Mouse (Mus musculus) heart, postnatal 0 days (tissue): ENCODE measurements around the gene Eef2k. TPM values are rescaled to one million over a fixed set of nuclear protein-coding genes. Genes with fewer than 3 reads are reported as not detected.

ENCODE experiments used
- ATAC-seq: fragments of 200-750 bp; cut with Nextera tagmentation; 2 replicates; pipeline ENCODE4 v1.8.0; 2017; ENCODE audit warnings: low read depth, moderate number of reproducible peaks, moderate library complexity; ENCODE audit not compliant: insufficient read depth
- DNase-seq: peaks from one replicate; pipeline ENCODE4 v3.0.0-alpha.2; 2016; ENCODE audit warnings: low spot score
- H3K27ac ChIP-seq: fragments of 300-500 bp; sonication (generic); 2 replicates; pipeline ENCODE4 v1.5.1; 2014; ENCODE audit warnings: low read depth, mild to moderate bottlenecking
- H3K27me3 ChIP-seq: fragments of 300-500 bp; sonication (generic); 2 replicates; pipeline ENCODE4 v1.6.1; 2014; ENCODE audit warnings: low read length, mixed read lengths; ENCODE audit not compliant: control insufficient read depth, insufficient read depth
- H3K36me3 ChIP-seq: fragments of 300-500 bp; sonication (generic); replicated peaks from 2 replicates; pipeline ENCODE4 v1.6.1; 2014; ENCODE audit warnings: low read length, mixed read lengths; ENCODE audit not compliant: control insufficient read depth, insufficient read depth
- H3K4me1 ChIP-seq: fragments of 300-500 bp; sonication (generic); 2 replicates; pipeline ENCODE4 v1.6.1; 2014; ENCODE audit warnings: antibody characterized with exemption; ENCODE audit not compliant: control insufficient read depth, insufficient read depth
- H3K4me2 ChIP-seq: fragments of 300-500 bp; sonication (generic); 2 replicates; pipeline ENCODE4 v1.6.1; 2014; ENCODE audit warnings: low read depth, mild to moderate bottlenecking, low read length, moderate library complexity
- H3K4me3 ChIP-seq: fragments of 300-500 bp; sonication (generic); 2 replicates; pipeline ENCODE4 v1.5.1; 2014; ENCODE audit warnings: low read depth, low read length
- H3K9ac ChIP-seq: fragments of 300-500 bp; sonication (generic); replicated peaks from 2 replicates; pipeline ENCODE4 v1.6.1; 2014; ENCODE audit warnings: low read depth, low read length, mixed read lengths
- H3K9me3 ChIP-seq: fragments of 300-500 bp; sonication (generic); replicated peaks from 2 replicates; pipeline ENCODE4 v1.6.1; 2016; ENCODE audit warnings: low read length; ENCODE audit not compliant: control insufficient read depth
- CTCF ChIP-seq: IDR thresholded peaks from 2 replicates; pipeline ENCODE4 v1.5.1; 2016; ENCODE audit warnings: antibody characterized with exemption, control low read depth, low read depth
- EP300 ChIP-seq: IDR thresholded peaks from 2 replicates; pipeline ENCODE4 v1.6.1; 2016; ENCODE audit warnings: antibody characterized with exemption, low read depth
- WGBS: fragments of 180-500 bp; shearing (Covaris S2); extraction: QIAGEN DNeasy Blood & Tissue Kit; methylation state at CpG from one replicate; pipeline ENCODE4 v1.1.7; 2014; 5-methylcytosine and 5-hydroxymethylcytosine counted together
- polyA plus RNA-seq: library from polyadenylated mRNA; unstranded; fragments of >200 nt; fragmentation: Nextera tagmentation; extraction: Ambion mirVana; gene quantifications from 2 replicates; pipeline ENCODE4 v1.2.1, GENCODE M21; 2015
- total RNA-seq: library from RNA; depleted of rRNA; stranded (reverse); fragments of >200 nt; gene quantifications from 2 replicates; pipeline ENCODE4 v1.2.3, GENCODE M21; 2014; ENCODE audit warnings: low replicate concordance

Eef2k gene
- total and polyA plus RNA-seq, 2 experiments from 2014 or later: 23.6 to 31.9 TPM

DNA sequence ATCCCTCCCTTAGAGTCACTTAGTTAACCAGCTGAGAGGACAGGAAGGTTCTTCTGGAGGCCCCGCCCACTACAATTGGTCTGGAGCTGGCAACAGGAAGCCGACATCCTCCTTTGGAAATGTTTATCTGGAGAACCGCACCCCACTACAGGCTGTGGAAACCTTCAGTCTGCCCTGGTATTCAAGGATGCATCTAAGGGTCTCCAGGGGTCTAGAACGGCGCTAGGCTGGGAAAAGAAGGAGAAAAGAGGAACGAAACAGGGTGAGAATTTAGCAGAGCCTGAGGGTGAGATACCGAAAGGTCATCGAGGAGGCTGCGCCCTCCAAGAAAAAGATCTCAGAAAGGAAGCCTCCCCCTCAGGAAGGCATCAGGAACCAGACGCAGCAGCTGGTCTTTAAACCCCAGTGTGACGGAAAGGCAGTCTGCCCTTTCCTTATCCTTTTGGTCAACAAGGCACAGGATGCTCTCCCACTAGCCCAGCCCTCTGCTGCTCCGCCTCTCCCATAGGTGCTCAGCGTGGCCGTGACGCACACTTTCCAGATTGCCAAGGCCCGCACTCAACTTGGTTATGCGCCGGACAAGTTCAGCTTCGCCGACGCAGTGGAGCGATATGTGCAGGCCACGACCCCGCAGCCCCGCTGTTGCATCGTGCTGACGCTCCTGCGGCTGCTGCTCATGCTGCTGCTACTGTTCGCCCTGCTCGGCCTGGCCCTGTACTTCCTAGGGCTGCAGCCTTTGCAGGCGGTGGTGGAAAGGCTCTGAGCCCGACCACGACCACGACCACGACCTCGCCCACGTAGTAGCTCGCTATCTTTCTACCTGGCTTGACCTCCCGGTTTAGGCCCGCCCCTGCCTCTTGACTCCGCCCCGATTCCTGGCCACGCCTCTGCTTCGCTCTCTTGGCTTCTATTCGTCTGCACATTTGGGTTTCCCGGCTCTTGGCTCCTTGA, 11.9 kb upstream of the Eef2k start:
- Histone ChIP-seq H3K4me1 (peaks cover 8% of the 10 kb centered on the region), H3K27me3 (no peaks in the 10 kb centered on the region), H3K4me2 (peak overlapping the region; percentile 87), H3K36me3 (no peaks in the 10 kb centered on the region), H3K27ac (peak overlapping the region; percentile 88), H3K4me3 (peak overlapping the region; percentile 60), H3K9ac (peak overlapping the region; percentile 54), H3K9me3 (no peaks in the 10 kb centered on the region)
- TF ChIP-seq CTCF (no peak), EP300 (peak; percentile 26; the same call in 1 of the 2 replicates)
- DNase-seq: peak; percentile 77
- ATAC-seq: peak; percentile 65
- under 1% methylated on average over 45 of the region's 46 CpGs for WGBS

DNA sequence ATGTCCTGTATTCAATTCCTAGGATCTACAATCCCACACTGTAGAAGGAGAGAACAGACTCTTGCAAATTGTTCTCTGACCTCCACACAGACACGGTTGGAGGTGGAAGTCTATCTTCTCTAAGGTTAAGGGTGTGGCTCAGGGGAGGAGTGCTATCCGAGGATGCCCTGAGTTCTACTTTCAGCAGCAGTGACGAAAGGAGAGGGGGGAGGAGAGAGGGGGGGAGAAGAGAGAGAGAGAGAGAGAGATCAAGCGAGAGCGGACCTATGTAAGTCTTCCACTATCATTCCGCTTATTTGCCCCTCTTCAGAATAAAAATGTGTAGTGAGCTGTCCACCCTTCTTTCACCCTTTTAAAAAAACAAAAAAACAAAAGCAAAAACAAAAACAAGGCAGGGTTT, 8.2 kb upstream of the Eef2k start:
- ATAC-seq: no peak
- H3K9ac ChIP-seq: peak overlapping the region; percentile 18; the same call in 1 of the 2 replicates
- peak overlapping the region; percentile 61; the same call in 1 of the 2 replicates for H3K27ac ChIP-seq
- no peak for DNase-seq
- peak overlapping the region; percentile 74 for H3K4me2 ChIP-seq
- no peaks in the 10 kb centered on the region for H3K36me3 ChIP-seq
- peaks cover 8% of the 10 kb centered on the region for H3K4me1 ChIP-seq
- 46% methylated on average over 6 of the region's 6 CpGs for WGBS
- no peaks in the 10 kb centered on the region for H3K9me3 ChIP-seq
- no peaks in the 10 kb centered on the region for H3K27me3 ChIP-seq
- H3K4me3 ChIP-seq: peak overlapping the region; percentile 82
- no peak for TF ChIP-seq EP300
- no peak for TF ChIP-seq CTCF

DNA sequence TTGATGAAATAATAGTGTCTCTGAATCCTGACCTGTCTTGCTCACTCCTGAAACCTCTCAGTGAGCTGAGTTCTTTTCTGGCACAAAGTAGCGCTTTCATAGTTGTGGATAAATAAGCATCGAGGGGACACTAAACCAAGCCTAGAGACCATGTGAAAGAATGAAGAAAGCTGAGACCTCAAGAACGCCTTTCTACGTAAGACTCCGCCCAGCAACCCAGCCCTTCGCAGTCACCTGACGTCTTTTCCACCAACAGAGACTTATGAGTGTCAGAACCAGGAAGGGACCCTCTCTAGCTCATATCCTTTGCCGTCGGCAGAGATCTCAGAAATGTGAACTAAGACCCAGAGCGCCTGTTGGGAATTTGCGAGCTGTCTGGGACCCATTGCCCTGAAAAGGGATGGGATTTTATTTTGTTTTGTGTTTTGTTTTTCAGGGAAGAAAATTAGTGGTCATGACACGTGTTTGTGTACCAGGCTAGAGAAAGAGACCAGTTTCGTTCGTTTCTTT, 7.7 kb upstream of the Eef2k start:
- ATAC-seq: peak; percentile 73
- 10% methylated on average over 14 of the region's 14 CpGs for WGBS
- Histone ChIP-seq H3K27me3 (no peaks in the 10 kb centered on the region), H3K27ac (peak overlapping the region; percentile 61), H3K4me3 (peak overlapping the region; percentile 82), H3K4me1 (peaks cover 5% of the 10 kb centered on the region), H3K9me3 (no peaks in the 10 kb centered on the region), H3K4me2 (peak overlapping the region; percentile 74), H3K36me3 (no peaks in the 10 kb centered on the region), H3K9ac (peak overlapping the region; percentile 18; the same call in 1 of the 2 replicates)
- TF ChIP-seq EP300 (no peak), CTCF (no peak)
- DNase-seq: peak; percentile 89

DNA sequence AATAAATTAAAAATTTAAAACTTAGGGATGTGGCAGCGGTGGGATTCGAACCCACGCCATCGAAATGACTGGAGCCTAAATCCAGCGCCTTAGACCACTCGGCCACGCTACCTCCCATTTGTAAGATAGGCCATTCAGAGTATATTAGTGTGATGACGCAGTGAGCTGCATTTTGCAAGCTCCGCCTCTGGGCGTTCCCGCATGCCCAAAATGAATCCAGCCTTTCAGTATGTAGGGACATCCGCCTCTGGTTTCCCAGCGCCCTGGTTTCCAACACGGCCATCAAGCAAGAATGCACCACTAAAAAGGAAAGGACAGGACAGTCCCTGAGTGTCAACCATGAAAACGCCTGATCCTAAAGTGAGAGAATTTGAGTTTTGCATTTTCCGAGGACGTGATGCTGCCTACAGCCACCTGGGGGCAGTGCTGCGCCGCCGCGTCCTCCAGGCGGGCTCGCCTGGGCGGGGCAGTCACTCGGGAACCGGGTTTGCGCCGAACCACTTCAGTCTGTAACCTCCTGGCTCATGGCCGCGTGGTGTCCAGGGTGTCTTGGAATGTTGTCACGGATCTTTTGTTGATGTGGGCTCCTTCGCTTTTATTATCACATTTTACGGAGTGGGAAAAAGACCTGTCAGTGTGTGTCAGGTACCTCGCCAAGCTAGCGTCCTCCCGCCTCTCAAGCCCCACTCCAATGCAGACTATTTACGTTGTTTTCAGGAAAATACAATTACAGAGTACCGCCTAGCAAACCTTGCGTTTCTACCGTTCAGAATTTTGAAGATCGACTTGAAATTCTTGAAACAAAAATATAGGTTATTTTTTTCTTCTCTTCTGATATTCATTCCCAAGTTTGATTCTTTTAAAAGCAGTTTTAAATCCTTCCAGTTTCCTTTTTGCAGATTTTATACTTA, 6.9 kb upstream of the Eef2k start:
- under 1% methylated on average over 41 of the region's 41 CpGs for WGBS
- peak overlapping the region; percentile 59 for H3K9ac ChIP-seq
- ATAC-seq (peak; percentile 88), DNase-seq (peak; percentile 86)
- no peaks in the 10 kb centered on the region for H3K36me3 ChIP-seq
- H3K4me1 ChIP-seq: no peaks in the 10 kb centered on the region; the same call in 1 of the 2 replicates
- TF ChIP-seq EP300 (peak; percentile 69; the same call in 1 of the 2 replicates), CTCF (peak; percentile 95)
- no peaks in the 10 kb centered on the region for H3K27me3 ChIP-seq
- H3K27ac ChIP-seq: peak overlapping the region; percentile 72
- H3K4me3 ChIP-seq: peak overlapping the region; percentile 82
- no peaks in the 10 kb centered on the region for H3K9me3 ChIP-seq
- H3K4me2 ChIP-seq: peak overlapping the region; percentile 74

DNA sequence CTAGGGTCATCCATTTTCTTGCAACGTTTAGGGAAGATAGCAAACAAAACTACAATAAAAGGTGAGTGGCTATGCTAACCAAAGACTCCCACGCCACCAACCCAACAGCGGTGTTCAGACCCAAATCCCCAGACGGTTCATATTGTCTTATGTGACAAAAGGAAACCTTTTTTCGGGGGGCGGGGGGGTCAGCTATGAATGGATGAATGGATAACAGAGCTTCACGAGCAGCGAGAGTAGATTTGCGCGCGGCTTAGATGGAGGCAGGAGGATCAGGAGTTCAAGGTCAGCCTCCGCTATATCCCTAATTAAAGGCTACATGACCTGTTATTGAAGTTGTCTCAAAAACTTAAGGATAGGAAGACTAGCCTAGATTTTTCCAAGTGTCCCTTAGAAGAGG, 6.3 kb upstream of the Eef2k start:
- no peaks in the 10 kb centered on the region for H3K36me3 ChIP-seq
- WGBS: 7% methylated on average over 12 of the region's 12 CpGs
- ATAC-seq (no peak), DNase-seq (no peak)
- H3K4me1 ChIP-seq: no peaks in the 10 kb centered on the region; the same call in 1 of the 2 replicates
- peak overlapping the region; percentile 74 for H3K4me2 ChIP-seq
- no peak overlapping the region for H3K27ac ChIP-seq
- peak overlapping the region; percentile 82 for H3K4me3 ChIP-seq
- no peaks in the 10 kb centered on the region for H3K27me3 ChIP-seq
- TF ChIP-seq CTCF (no peak), EP300 (no peak)
- peak overlapping the region; percentile 59; the same call in 1 of the 2 replicates for H3K9ac ChIP-seq
- no peaks in the 10 kb centered on the region for H3K9me3 ChIP-seq
